Mouse (Mus musculus): ENCODE measurements at regions not wholly inside any gene's neighbourhood (a gene's known extent, or its start where the extent isn't known, plus 50 kb on each side); places are given as distances from the start of the nearest gene placed in this dataset.

GRCm38 (mm10) chr13:44559178-44559565 is 170.1 kb upstream of the Jarid2 start:
- TF ChIP-seq POLR2A (IDR thresholded peaks at IDR 0.05; ENCODE audit: borderline replicate concordance, extremely low read depth, insufficient read depth, insufficient read length, poor library complexity, severe bottlenecking): no peak
- TF ChIP-seq CTCF (IDR thresholded peaks at IDR 0.05; ENCODE audit: borderline replicate concordance, extremely low read depth, insufficient read depth, insufficient read length): no peak

GRCm38 (mm10) chr13:44559706-44560105 is 169.6 kb upstream of the Jarid2 start:
- no peak for DNase-seq (ENCODE audit: low read depth)
- no peak for TF ChIP-seq POLR2A (IDR thresholded peaks at IDR 0.05; ENCODE audit: borderline replicate concordance, extremely low read depth, insufficient read depth, insufficient read length, poor library complexity, severe bottlenecking)
- no peak for TF ChIP-seq CTCF (IDR thresholded peaks at IDR 0.05; ENCODE audit: borderline replicate concordance, extremely low read depth, insufficient read depth, insufficient read length)

More at GRCm38 (mm10) chr13:44559178-44559565, 170.1 kb upstream of the Jarid2 start:
- DNase-seq (ENCODE audit: low read depth): no peak

- no peak for TF ChIP-seq CTCF (IDR thresholded peaks at IDR 0.05; ENCODE audit: borderline replicate concordance, extremely low read depth, insufficient read depth, insufficient read length)
- no peak for TF ChIP-seq POLR2A (IDR thresholded peaks at IDR 0.05; ENCODE audit: borderline replicate concordance, extremely low read depth, insufficient read depth, insufficient read length, poor library complexity, severe bottlenecking)
- DNase-seq (ENCODE audit: low read depth): peak; percentile 6
Observed at GRCm38 (mm10) chr13:44564705-44565104, 164.6 kb upstream of the Jarid2 start.

GRCm38 (mm10) chr13:44567696-44568095 is 161.6 kb upstream of the Jarid2 start:
- no peak for DNase-seq (ENCODE audit: low read depth)
- TF ChIP-seq POLR2A (IDR thresholded peaks at IDR 0.05; ENCODE audit: borderline replicate concordance, extremely low read depth, insufficient read depth, insufficient read length, poor library complexity, severe bottlenecking) (no peak), CTCF (IDR thresholded peaks at IDR 0.05; ENCODE audit: borderline replicate concordance, extremely low read depth, insufficient read depth, insufficient read length) (no peak)

- DNase-seq (ENCODE audit: low read depth): no peak
- no peak for TF ChIP-seq CTCF (IDR thresholded peaks at IDR 0.05; ENCODE audit: borderline replicate concordance, extremely low read depth, insufficient read depth, insufficient read length)
- TF ChIP-seq POLR2A (IDR thresholded peaks at IDR 0.05; ENCODE audit: borderline replicate concordance, extremely low read depth, insufficient read depth, insufficient read length, poor library complexity, severe bottlenecking): no peak
Observed at GRCm38 (mm10) chr13:44569241-44569778, 160.0 kb upstream of the Jarid2 start.

- DNase-seq (ENCODE audit: low read depth): no peak
- no peak for TF ChIP-seq CTCF (IDR thresholded peaks at IDR 0.05; ENCODE audit: borderline replicate concordance, extremely low read depth, insufficient read depth, insufficient read length)
Observed at GRCm38 (mm10) chr13:44573463-44573862, 155.8 kb upstream of the Jarid2 start.

GRCm38 (mm10) chr13:44579215-44579614 is 150.1 kb upstream of the Jarid2 start:
- no peak for DNase-seq (ENCODE audit: low read depth)
- TF ChIP-seq CTCF (IDR thresholded peaks at IDR 0.05; ENCODE audit: borderline replicate concordance, extremely low read depth, insufficient read depth, insufficient read length) (no peak), POLR2A (IDR thresholded peaks at IDR 0.05; ENCODE audit: borderline replicate concordance, extremely low read depth, insufficient read depth, insufficient read length, poor library complexity, severe bottlenecking) (no peak)

- TF ChIP-seq CTCF (IDR thresholded peaks at IDR 0.05; ENCODE audit: borderline replicate concordance, extremely low read depth, insufficient read depth, insufficient read length) (no peak), POLR2A (IDR thresholded peaks at IDR 0.05; ENCODE audit: borderline replicate concordance, extremely low read depth, insufficient read depth, insufficient read length, poor library complexity, severe bottlenecking) (no peak)
- DNase-seq (ENCODE audit: low read depth): peak; percentile 38
Observed at GRCm38 (mm10) chr13:44580156-44580736, 149.0 kb upstream of the Jarid2 start.

- peak; percentile 28 for DNase-seq (ENCODE audit: low read depth)
- no peak for TF ChIP-seq CTCF (IDR thresholded peaks at IDR 0.05; ENCODE audit: borderline replicate concordance, extremely low read depth, insufficient read depth, insufficient read length)
- TF ChIP-seq POLR2A (IDR thresholded peaks at IDR 0.05; ENCODE audit: borderline replicate concordance, extremely low read depth, insufficient read depth, insufficient read length, poor library complexity, severe bottlenecking): no peak
Observed at GRCm38 (mm10) chr13:44580767-44581166, 148.5 kb upstream of the Jarid2 start.

- DNase-seq (ENCODE audit: low read depth): peak; percentile 68
- TF ChIP-seq CTCF (IDR thresholded peaks at IDR 0.05; ENCODE audit: borderline replicate concordance, extremely low read depth, insufficient read depth, insufficient read length) (no peak), POLR2A (IDR thresholded peaks at IDR 0.05; ENCODE audit: borderline replicate concordance, extremely low read depth, insufficient read depth, insufficient read length, poor library complexity, severe bottlenecking) (no peak)
Observed at GRCm38 (mm10) chr13:44581947-44582766, 147.1 kb upstream of the Jarid2 start.

- no peak for TF ChIP-seq CTCF (IDR thresholded peaks at IDR 0.05; ENCODE audit: borderline replicate concordance, extremely low read depth, insufficient read depth, insufficient read length)
- no peak for TF ChIP-seq POLR2A (IDR thresholded peaks at IDR 0.05; ENCODE audit: borderline replicate concordance, extremely low read depth, insufficient read depth, insufficient read length, poor library complexity, severe bottlenecking)
- no peak for DNase-seq (ENCODE audit: low read depth)
Observed at GRCm38 (mm10) chr13:44582767-44583085, 146.5 kb upstream of the Jarid2 start.

- DNase-seq (ENCODE audit: low read depth): no peak
- TF ChIP-seq POLR2A (IDR thresholded peaks at IDR 0.05; ENCODE audit: borderline replicate concordance, extremely low read depth, insufficient read depth, insufficient read length, poor library complexity, severe bottlenecking) (no peak), CTCF (IDR thresholded peaks at IDR 0.05; ENCODE audit: borderline replicate concordance, extremely low read depth, insufficient read depth, insufficient read length) (no peak)
Observed at GRCm38 (mm10) chr13:44583614-44584013, 145.7 kb upstream of the Jarid2 start.

All from brain, embryonic 14.5 days (tissue).